ENCODE assay signal across 8 mouse cellular contexts in the genomic region with DNA sequence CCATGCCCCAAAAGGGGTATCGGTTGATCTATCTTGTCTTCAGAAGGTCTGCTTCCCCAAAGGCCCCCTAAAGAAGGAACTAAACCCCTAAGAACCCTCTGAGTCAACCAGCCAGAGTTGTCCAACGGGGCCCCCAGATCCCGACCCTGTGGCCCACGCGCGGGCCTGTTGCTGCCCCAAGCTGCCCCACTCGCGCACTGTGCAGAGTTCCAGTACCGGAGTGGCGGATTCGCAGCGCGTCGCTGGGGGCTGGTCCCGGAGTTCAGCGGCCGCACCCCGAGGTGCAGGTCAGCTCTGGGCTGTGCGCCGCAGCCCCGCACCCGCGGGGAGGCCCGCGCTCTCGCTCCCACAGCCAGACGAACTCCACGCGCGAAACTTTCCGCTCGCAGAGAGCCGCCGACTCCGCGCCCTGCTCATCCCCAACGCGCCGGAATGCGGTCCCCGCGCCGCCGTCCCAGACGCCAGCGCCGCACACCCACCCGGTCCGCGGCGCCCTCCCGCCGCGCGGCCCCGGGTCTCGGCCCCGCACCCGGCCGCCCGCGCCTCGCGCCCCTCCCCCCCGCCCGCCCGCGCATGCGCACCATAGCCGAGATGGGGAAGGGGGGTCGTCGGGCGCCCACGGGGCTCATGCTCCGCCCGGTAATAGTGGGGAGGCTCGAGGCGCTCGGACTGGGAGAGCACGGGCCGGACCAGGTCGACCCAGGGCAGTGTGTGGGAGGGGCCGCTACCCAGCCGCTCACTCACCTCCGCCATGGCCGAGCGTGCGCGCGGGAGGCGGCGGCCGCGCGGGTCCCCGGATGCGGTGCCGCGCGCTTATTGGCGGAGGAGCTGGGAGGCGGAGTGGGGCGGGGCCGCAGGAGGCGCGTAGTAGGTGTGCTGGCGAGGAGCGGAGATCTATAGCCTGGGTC. TPM values are rescaled to one million over a fixed set of nuclear protein-coding genes. Genes with fewer than 3 reads are reported as not detected.
DNase-seq lines count a peak whose midpoint lies in the region; ATAC-seq and TF ChIP-seq lines count a peak whose summit lies in the region.

A gene (minus strand): TSS at position 870 of the 908 bp plus-strand sequence.

- peak within 1 kb of the TSS; percentile 96 for H3K4me3 ChIP-seq in forebrain, embryonic 11.5 days (ENCODE audit: low read depth, low read length)
- peak within 1 kb of the TSS; percentile 96 for H3K4me3 ChIP-seq in heart, embryonic 15.5 days
- peak within 1 kb of the TSS; percentile 71 for H3K4me3 ChIP-seq in liver, embryonic 15.5 days (replicated peaks)
- H3K4me3 ChIP-seq in neural tube, embryonic 12.5 days, result peak within 1 kb of the TSS; percentile 95
- peak within 1 kb of the TSS; percentile 84 for H3K4me3 ChIP-seq in stomach, postnatal 0 days (ENCODE audit: low read depth, low read length)

- no peak for TF ChIP-seq EP300 in stomach, postnatal 0 days (optimal IDR thresholded peaks at IDR 0.05)

- ATAC-seq in forebrain, embryonic 11.5 days (replicated peaks; ENCODE audit: low FRiP score), result peak; percentile 91
- ATAC-seq in heart, embryonic 15.5 days (replicated peaks; ENCODE audit: insufficient number of reproducible peaks, insufficient read depth, low FRiP score, low read depth), result peak; percentile 79
- peak; percentile 76 for ATAC-seq in liver, embryonic 15.5 days (ENCODE audit: insufficient read depth)
- ATAC-seq in neural tube, embryonic 12.5 days (ENCODE audit: low FRiP score, low read depth), result peak; percentile 87
- ATAC-seq in stomach, postnatal 0 days (ENCODE audit: low FRiP score, low TSS enrichment), result peak; percentile 85

- no peak within 1 kb of the TSS for H3K27ac ChIP-seq in forebrain, embryonic 11.5 days (ENCODE audit: low read depth, low read length)
- H3K27ac ChIP-seq in heart, embryonic 15.5 days, result peak within 1 kb of the TSS; percentile 64; the same call in 1 of the 2 replicates
- H3K27ac ChIP-seq in liver, embryonic 15.5 days (replicated peaks), result peak within 1 kb of the TSS; percentile 41
- 0 out of 2 replicates have a peak within 1 kb of the TSS, but pooled peaks have one; percentile 46 for H3K27ac ChIP-seq in neural tube, embryonic 12.5 days
- peak within 1 kb of the TSS; percentile 35; the same call in 1 of the 2 replicates for H3K27ac ChIP-seq in stomach, postnatal 0 days (replicated peaks)

- WGBS in forebrain, embryonic 11.5 days, result 1% methylated on average over 76 of the region's 108 CpGs
- under 1% methylated on average over 91 of the region's 108 CpGs for WGBS in heart, embryonic 15.5 days
- under 1% methylated on average over 107 of the region's 108 CpGs for WGBS in liver, embryonic 15.5 days (ENCODE audit: insufficient replicate concordance)
- under 1% methylated on average over 102 of the region's 108 CpGs for WGBS in neural tube, embryonic 12.5 days
- under 1% methylated on average over 73 of the region's 108 CpGs for WGBS in stomach, postnatal 0 days

- H3K36me3 ChIP-seq in forebrain, embryonic 11.5 days (ENCODE audit: control insufficient read depth, insufficient read depth, low read length), result no peaks in the 10 kb centered on the region; the same call in 1 of the 2 replicates
- H3K36me3 ChIP-seq in heart, embryonic 15.5 days, result peaks cover 1% of the 10 kb centered on the region; the same call in 1 of the 2 replicates
- peaks cover 3% of the 10 kb centered on the region; the same call in 1 of the 2 replicates for H3K36me3 ChIP-seq in liver, embryonic 15.5 days (replicated peaks)
- peaks cover 8% of the 10 kb centered on the region for H3K36me3 ChIP-seq in neural tube, embryonic 12.5 days
- no peaks in the 10 kb centered on the region for H3K36me3 ChIP-seq in stomach, postnatal 0 days (ENCODE audit: control insufficient read depth, insufficient read depth, low read length)

- no peak for TF ChIP-seq CTCF in stomach, postnatal 0 days (IDR thresholded peaks at IDR 0.05; ENCODE audit: low read depth)

- DNase-seq in CD4-positive, CD25-positive, alpha-beta regulatory T cell, adult 2 months (ENCODE audit: low read depth, low spot score), result peak; percentile 91
- peak; percentile 36 for DNase-seq in brain, embryonic 18.5 days (ENCODE audit: low read depth, low spot score)
- peak; percentile 91 for DNase-seq in forebrain, embryonic 11.5 days (ENCODE audit: low spot score)
- peak; percentile 75 to 90 for DNase-seq in kidney, postnatal 25 days
- DNase-seq in stomach, postnatal 0 days (ENCODE audit: low spot score), result peak; percentile 80

- H3K4me1 ChIP-seq in forebrain, embryonic 11.5 days (replicated peaks; ENCODE audit: control insufficient read depth, insufficient read depth, low read length), result peaks cover 2% of the 10 kb centered on the region; the same call in 1 of the 2 replicates
- H3K4me1 ChIP-seq in heart, embryonic 15.5 days (replicated peaks), result peaks cover 26% of the 10 kb centered on the region
- H3K4me1 ChIP-seq in liver, embryonic 15.5 days (replicated peaks), result peaks cover 27% of the 10 kb centered on the region
- peaks cover 22% of the 10 kb centered on the region for H3K4me1 ChIP-seq in neural tube, embryonic 12.5 days
- 0 out of 2 replicates have a peak, but pooled peaks cover 2% of the 10 kb centered on the region for H3K4me1 ChIP-seq in stomach, postnatal 0 days (replicated peaks; ENCODE audit: control insufficient read depth, insufficient read depth)

- peak within 1 kb of the TSS; percentile 97 for H3K9ac ChIP-seq in forebrain, embryonic 11.5 days (ENCODE audit: low read length)
- peak within 1 kb of the TSS; percentile 95 for H3K9ac ChIP-seq in heart, embryonic 15.5 days
- H3K9ac ChIP-seq in liver, embryonic 15.5 days, result peak within 1 kb of the TSS; percentile 58
- H3K9ac ChIP-seq in neural tube, embryonic 12.5 days, result peak within 1 kb of the TSS; percentile 94
- peak within 1 kb of the TSS; percentile 89 for H3K9ac ChIP-seq in stomach, postnatal 0 days (ENCODE audit: low read length)

- no peaks in the 10 kb centered on the region for H3K9me3 ChIP-seq in forebrain, embryonic 11.5 days (ENCODE audit: control insufficient read depth, low read length)
- H3K9me3 ChIP-seq in heart, embryonic 15.5 days (replicated peaks), result no peaks in the 10 kb centered on the region
- H3K9me3 ChIP-seq in liver, embryonic 15.5 days (replicated peaks), result no peaks in the 10 kb centered on the region
- H3K9me3 ChIP-seq in neural tube, embryonic 12.5 days, result no peaks in the 10 kb centered on the region
- H3K9me3 ChIP-seq in stomach, postnatal 0 days (ENCODE audit: control insufficient read depth, low read length), result no peaks in the 10 kb centered on the region

- H3K4me2 ChIP-seq in forebrain, embryonic 11.5 days (ENCODE audit: low read depth, low read length, severe bottlenecking), result peak within 1 kb of the TSS; percentile 85
- peak within 1 kb of the TSS; percentile 82 for H3K4me2 ChIP-seq in heart, embryonic 15.5 days
- peak within 1 kb of the TSS; percentile 78 for H3K4me2 ChIP-seq in liver, embryonic 15.5 days
- peak within 1 kb of the TSS; percentile 90 for H3K4me2 ChIP-seq in neural tube, embryonic 12.5 days (replicated peaks)
- H3K4me2 ChIP-seq in stomach, postnatal 0 days (replicated peaks; ENCODE audit: low read depth), result peak within 1 kb of the TSS; percentile 95

- no peaks in the 10 kb centered on the region for H3K27me3 ChIP-seq in forebrain, embryonic 11.5 days (ENCODE audit: control insufficient read depth, insufficient read depth, low read length)
- no peaks in the 10 kb centered on the region for H3K27me3 ChIP-seq in heart, embryonic 15.5 days
- peaks cover 9% of the 10 kb centered on the region for H3K27me3 ChIP-seq in liver, embryonic 15.5 days
- no peaks in the 10 kb centered on the region for H3K27me3 ChIP-seq in neural tube, embryonic 12.5 days (replicated peaks)
- H3K27me3 ChIP-seq in stomach, postnatal 0 days (ENCODE audit: control insufficient read depth, insufficient read depth, low read length), result no peaks in the 10 kb centered on the region

RNA-seq across cellular contexts. Expression of the gene that starts here (rescaled TPM):
- polyA plus RNA-seq in forebrain, embryonic 11.5 days (2014; fragmentation: Nextera tagmentation; extraction: Ambion mirVana), result 64.4 and 67.7 TPM in 2 replicates
- 21.7 and 32.9 TPM in 2 replicates for polyA plus RNA-seq in heart, embryonic 15.5 days (2015; fragmentation: Nextera tagmentation; extraction: Ambion mirVana)
- polyA plus RNA-seq in liver, embryonic 15.5 days (2015; fragmentation: Nextera tagmentation; extraction: Ambion mirVana), result 9.9 and 13.3 TPM in 2 replicates
- polyA plus RNA-seq in neural tube, embryonic 12.5 days (2016; fragmentation: Nextera tagmentation; extraction: Ambion mirVana), result 67.4 and 69.5 TPM in 2 replicates
- 24.0 and 25.4 TPM in 2 replicates for polyA plus RNA-seq in stomach, postnatal 0 days (2015; fragmentation: Nextera tagmentation; extraction: Ambion mirVana)

Comparison
In these comparisons a context has a peak if more than half of its experiments do, and no peak if none do; other contexts are left out.
1. DNase-seq: peak in every context shown above with its lines; median percentile 91 in CD4-positive, CD25-positive, alpha-beta regulatory T cell, adult 2 months; 91 in forebrain, embryonic 11.5 days; 82 in kidney, postnatal 25 days; 80 in stomach, postnatal 0 days; 36 in brain, embryonic 18.5 days.